Mouse (Mus musculus) intestine, postnatal 0 days (tissue): ENCODE data around the gene Thumpd1. TPM values are rescaled to one million over a fixed set of nuclear protein-coding genes. Genes with fewer than 3 reads are reported as not detected.
A peak's percentile ranks its signal among the peaks of the same experiment; 100 is the strongest.

ENCODE experiments used
- ATAC-seq: fragments of 200-750 bp; cut with Nextera tagmentation; 2 replicates; pipeline ENCODE4 v1.8.0; 2017; ENCODE audit warnings: mild to moderate bottlenecking, moderate TSS enrichment, moderate library complexity
- H3K27ac ChIP-seq: fragments of 300-500 bp; sonication (generic); 2 replicates; pipeline ENCODE4 v1.5.1; 2014; ENCODE audit warnings: mild to moderate bottlenecking, low read depth, low read length, moderate library complexity
- H3K27me3 ChIP-seq: fragments of 300-500 bp; sonication (generic); replicated peaks from 2 replicates; pipeline ENCODE4 v1.6.1; 2014; ENCODE audit warnings: low read length, mixed read lengths; ENCODE audit not compliant: control insufficient read depth, insufficient read depth
- H3K36me3 ChIP-seq: fragments of 300-500 bp; sonication (generic); 2 replicates; pipeline ENCODE4 v1.6.1; 2014; ENCODE audit warnings: mild to moderate bottlenecking, moderate library complexity; ENCODE audit not compliant: control insufficient read depth, insufficient read depth
- H3K4me1 ChIP-seq: fragments of 300-500 bp; sonication (generic); replicated peaks from 2 replicates; pipeline ENCODE4 v1.6.1; 2014; ENCODE audit warnings: antibody characterized with exemption, low read length, mixed read lengths; ENCODE audit not compliant: control insufficient read depth, insufficient read depth
- H3K4me2 ChIP-seq: fragments of 300-500 bp; sonication (generic); replicated peaks from 2 replicates; pipeline ENCODE4 v1.6.1; 2014; ENCODE audit warnings: low read depth, mild to moderate bottlenecking, moderate library complexity
- H3K4me3 ChIP-seq: fragments of 300-500 bp; sonication (generic); 2 replicates; pipeline ENCODE4 v1.5.1; 2014; ENCODE audit warnings: low read depth, low read length
- H3K9ac ChIP-seq: fragments of 300-500 bp; sonication (generic); 2 replicates; pipeline ENCODE4 v1.6.1; 2014; ENCODE audit warnings: mild to moderate bottlenecking, low read depth, low read length
- H3K9me3 ChIP-seq: fragments of 300-500 bp; sonication (generic); 2 replicates; pipeline ENCODE4 v1.6.1; 2016; ENCODE audit warnings: mixed run types; ENCODE audit not compliant: control insufficient read depth
- CTCF ChIP-seq: sonication (generic); IDR thresholded peaks from 2 replicates; pipeline ENCODE4 v1.5.1; 2016; ENCODE audit warnings: low read depth, mild to moderate bottlenecking, control low read depth, antibody characterized with exemption, moderate library complexity
- WGBS: fragments of 180-500 bp; shearing (Covaris S2); extraction: QIAGEN DNeasy Blood & Tissue Kit; methylation state at CpG from one replicate; pipeline ENCODE4 v1.1.7; 2014; 5-methylcytosine and 5-hydroxymethylcytosine counted together
- polyA plus RNA-seq: library from polyadenylated mRNA; unstranded; fragments of >200 nt; fragmentation: Nextera tagmentation; extraction: Ambion mirVana; gene quantifications from 2 replicates; pipeline ENCODE4 v1.2.1, GENCODE M21; 2015

The Thumpd1 gene
- polyA plus RNA-seq, 1 experiment from 2014 or later: 23.2 TPM

GRCm38 (mm10) chr7:119682699-119683098 lies 37.9 kb downstream of the Thumpd1 start:
- no peak for ATAC-seq
- no peak for TF ChIP-seq CTCF
- H3K27me3 ChIP-seq: no peaks in the 10 kb centered on the region
- H3K4me1 ChIP-seq: no peaks in the 10 kb centered on the region
- 55% methylated on average over 4 of the region's 4 CpGs for WGBS
- H3K4me2 ChIP-seq: no peak overlapping the region
- H3K4me3 ChIP-seq: no peak overlapping the region
- H3K36me3 ChIP-seq: no peaks in the 10 kb centered on the region
- H3K9me3 ChIP-seq: no peaks in the 10 kb centered on the region
- no peak overlapping the region for H3K27ac ChIP-seq
- no peak overlapping the region for H3K9ac ChIP-seq

GRCm38 (mm10) chr7:119680107-119680506 lies 40.5 kb downstream of the Thumpd1 start:
- H3K4me3 ChIP-seq: no peak overlapping the region
- ATAC-seq: no peak
- no peak overlapping the region for H3K4me2 ChIP-seq
- no peaks in the 10 kb centered on the region for H3K36me3 ChIP-seq
- H3K9me3 ChIP-seq: no peaks in the 10 kb centered on the region
- H3K27ac ChIP-seq: no peak overlapping the region
- H3K9ac ChIP-seq: no peak overlapping the region
- no peak for TF ChIP-seq CTCF
- no peaks in the 10 kb centered on the region for H3K27me3 ChIP-seq
- 71% methylated on average over 8 of the region's 8 CpGs for WGBS
- no peaks in the 10 kb centered on the region for H3K4me1 ChIP-seq

GRCm38 (mm10) chr7:119673465-119673864 lies 47.1 kb downstream of the Thumpd1 start:
- no peak for ATAC-seq

GRCm38 (mm10) chr7:119670925-119671324 lies 49.7 kb downstream of the Thumpd1 start:
- no peaks in the 10 kb centered on the region for H3K4me1 ChIP-seq
- 49% methylated on average over 6 of the region's 6 CpGs for WGBS
- no peak overlapping the region for H3K9ac ChIP-seq
- no peak overlapping the region for H3K4me3 ChIP-seq
- no peaks in the 10 kb centered on the region for H3K9me3 ChIP-seq
- peak; percentile 63 for TF ChIP-seq CTCF
- no peaks in the 10 kb centered on the region for H3K36me3 ChIP-seq
- H3K4me2 ChIP-seq: no peak overlapping the region
- H3K27ac ChIP-seq: no peak overlapping the region
- ATAC-seq: no peak
- H3K27me3 ChIP-seq: no peaks in the 10 kb centered on the region

More at GRCm38 (mm10) chr7:119673465-119673864, 47.1 kb downstream of the Thumpd1 start:
- Histone ChIP-seq H3K36me3 (no peaks in the 10 kb centered on the region), H3K27ac (no peak overlapping the region), H3K9me3 (no peaks in the 10 kb centered on the region), H3K9ac (no peak overlapping the region), H3K4me2 (no peak overlapping the region), H3K4me3 (no peak overlapping the region), H3K4me1 (no peaks in the 10 kb centered on the region), H3K27me3 (no peaks in the 10 kb centered on the region)
- 17% methylated on average over 6 of the region's 6 CpGs for WGBS
- TF ChIP-seq CTCF: peak; percentile 88

- H3K36me3 ChIP-seq: no peaks in the 10 kb centered on the region
- no peak overlapping the region for H3K4me2 ChIP-seq
- TF ChIP-seq CTCF: no peak
- H3K4me1 ChIP-seq: no peaks in the 10 kb centered on the region
- 29% methylated on average over 5 of the region's 5 CpGs for WGBS
- H3K9me3 ChIP-seq: no peaks in the 10 kb centered on the region
- no peak for ATAC-seq
- no peak overlapping the region for H3K27ac ChIP-seq
- H3K27me3 ChIP-seq: no peaks in the 10 kb centered on the region
- H3K9ac ChIP-seq: no peak overlapping the region
- H3K4me3 ChIP-seq: no peak overlapping the region
Measured at GRCm38 (mm10) chr7:119670395-119670794, 50.2 kb downstream of the Thumpd1 start.

- H3K4me3 ChIP-seq: no peak overlapping the region
- peak; percentile 68; the same call in 1 of the 2 replicates for ATAC-seq
- H3K27me3 ChIP-seq: no peaks in the 10 kb centered on the region
- H3K27ac ChIP-seq: no peak overlapping the region
- 64% methylated on average over 3 of the region's 3 CpGs for WGBS
- H3K36me3 ChIP-seq: no peaks in the 10 kb centered on the region
- H3K9ac ChIP-seq: no peak overlapping the region
- H3K4me1 ChIP-seq: no peaks in the 10 kb centered on the region
- no peak for TF ChIP-seq CTCF
- no peak overlapping the region for H3K4me2 ChIP-seq
- H3K9me3 ChIP-seq: no peaks in the 10 kb centered on the region
Measured at GRCm38 (mm10) chr7:119667893-119668292, 52.7 kb downstream of the Thumpd1 start.

Other genes starting within 250 kb of the Thumpd1 start
- gene Umod, start 241.5 kb downstream of the Thumpd1 start, polyA plus RNA-seq: not detected in 2 replicates
- not detected in 2 replicates for gene Acsm5, start 201.3 kb downstream of the Thumpd1 start, polyA plus RNA-seq
- not detected in 2 replicates for gene Pdilt, start 197.3 kb downstream of the Thumpd1 start, polyA plus RNA-seq
- not detected in 2 replicates for gene Acsm2, start 166.5 kb downstream of the Thumpd1 start, polyA plus RNA-seq
- gene Acsm1, start 113.8 kb downstream of the Thumpd1 start, polyA plus RNA-seq: not detected in 2 replicates
- gene Acsm4, start 30.8 kb downstream of the Thumpd1 start, polyA plus RNA-seq: not detected in 2 replicates
- gene Acsm3, start 40.1 kb upstream of the Thumpd1 start, polyA plus RNA-seq: 0.80 and 0.94 TPM in 2 replicates
- gene Rexo5, start 73.2 kb upstream of the Thumpd1 start, polyA plus RNA-seq: 4.1 and 6.5 TPM in 2 replicates
- gene Eri2, start 73.3 kb upstream of the Thumpd1 start, polyA plus RNA-seq: 4.2 and 5.0 TPM in 2 replicates
- gene Lyrm1, start 175.1 kb upstream of the Thumpd1 start, polyA plus RNA-seq: 11.8 and 12.5 TPM in 2 replicates
- 11.9 and 15.8 TPM in 2 replicates for gene Dcun1d3, start 175.5 kb upstream of the Thumpd1 start, polyA plus RNA-seq